Mouse (Mus musculus) neural tube, embryonic 11.5 days (tissue): ENCODE measurements around the gene Cd70. TPM values are rescaled to one million over a fixed set of nuclear protein-coding genes. Genes with fewer than 3 reads are reported as not detected.

Source experiments
- ATAC-seq: fragments of 200-750 bp; cut with Nextera tagmentation; 2 replicates; pipeline ENCODE4 v1.8.0; 2017; ENCODE audit warnings: moderate number of reproducible peaks, mild to moderate bottlenecking, moderate TSS enrichment, moderate library complexity; ENCODE audit not compliant: insufficient read depth, low FRiP score, low TSS enrichment
- DNase-seq: peaks from one replicate; pipeline ENCODE4 v3.0.0-alpha.2; 2015; ENCODE audit warnings: low spot score
- H3K27ac ChIP-seq: fragments of 300-500 bp; sonication (generic); 2 replicates; pipeline ENCODE4 v1.5.1; 2014; ENCODE audit warnings: low read depth, mild to moderate bottlenecking, low read length
- H3K27me3 ChIP-seq: fragments of 300-500 bp; sonication (generic); 2 replicates; pipeline ENCODE4 v1.6.1; 2014; ENCODE audit warnings: mild to moderate bottlenecking, low read length, mixed read lengths; ENCODE audit not compliant: control insufficient read depth, insufficient read depth
- H3K36me3 ChIP-seq: fragments of 300-500 bp; sonication (generic); 2 replicates; pipeline ENCODE4 v1.6.1; 2014; ENCODE audit warnings: mild to moderate bottlenecking, low read length, moderate library complexity, mixed read lengths; ENCODE audit not compliant: control insufficient read depth, insufficient read depth
- H3K4me1 ChIP-seq: fragments of 300-500 bp; sonication (generic); 2 replicates; pipeline ENCODE4 v1.6.1; 2014; ENCODE audit warnings: low read length, mixed read lengths; ENCODE audit not compliant: control insufficient read depth, insufficient read depth
- H3K4me2 ChIP-seq: fragments of 300-500 bp; sonication (generic); 2 replicates; pipeline ENCODE4 v1.6.1; 2014; ENCODE audit warnings: low read depth, mild to moderate bottlenecking, moderate library complexity
- H3K4me3 ChIP-seq: fragments of 300-500 bp; sonication (generic); 2 replicates; pipeline ENCODE4 v1.5.1; 2014; ENCODE audit warnings: low read depth, low read length
- H3K9ac ChIP-seq: fragments of 300-500 bp; sonication (generic); 2 replicates; pipeline ENCODE4 v1.6.1; 2014; ENCODE audit warnings: mild to moderate bottlenecking, low read length
- H3K9me3 ChIP-seq: fragments of 300-500 bp; sonication (generic); 2 replicates; pipeline ENCODE4 v1.6.1; 2016; ENCODE audit warnings: low read length; ENCODE audit not compliant: control insufficient read depth
- WGBS: fragments of 180-500 bp; shearing (Covaris S2); extraction: QIAGEN DNeasy Blood & Tissue Kit; methylation state at CpG from one replicate; pipeline ENCODE4 v1.1.7; 2014; 5-methylcytosine and 5-hydroxymethylcytosine counted together
- polyA plus RNA-seq: library from polyadenylated mRNA; unstranded; fragments of >200 nt; fragmentation: Nextera tagmentation; extraction: Ambion mirVana; gene quantifications from 2 replicates; pipeline ENCODE4 v1.2.1, GENCODE M21; 2014

Cd70 gene
- polyA plus RNA-seq, 1 experiment from 2014 or later: 0.28 TPM

DNA sequence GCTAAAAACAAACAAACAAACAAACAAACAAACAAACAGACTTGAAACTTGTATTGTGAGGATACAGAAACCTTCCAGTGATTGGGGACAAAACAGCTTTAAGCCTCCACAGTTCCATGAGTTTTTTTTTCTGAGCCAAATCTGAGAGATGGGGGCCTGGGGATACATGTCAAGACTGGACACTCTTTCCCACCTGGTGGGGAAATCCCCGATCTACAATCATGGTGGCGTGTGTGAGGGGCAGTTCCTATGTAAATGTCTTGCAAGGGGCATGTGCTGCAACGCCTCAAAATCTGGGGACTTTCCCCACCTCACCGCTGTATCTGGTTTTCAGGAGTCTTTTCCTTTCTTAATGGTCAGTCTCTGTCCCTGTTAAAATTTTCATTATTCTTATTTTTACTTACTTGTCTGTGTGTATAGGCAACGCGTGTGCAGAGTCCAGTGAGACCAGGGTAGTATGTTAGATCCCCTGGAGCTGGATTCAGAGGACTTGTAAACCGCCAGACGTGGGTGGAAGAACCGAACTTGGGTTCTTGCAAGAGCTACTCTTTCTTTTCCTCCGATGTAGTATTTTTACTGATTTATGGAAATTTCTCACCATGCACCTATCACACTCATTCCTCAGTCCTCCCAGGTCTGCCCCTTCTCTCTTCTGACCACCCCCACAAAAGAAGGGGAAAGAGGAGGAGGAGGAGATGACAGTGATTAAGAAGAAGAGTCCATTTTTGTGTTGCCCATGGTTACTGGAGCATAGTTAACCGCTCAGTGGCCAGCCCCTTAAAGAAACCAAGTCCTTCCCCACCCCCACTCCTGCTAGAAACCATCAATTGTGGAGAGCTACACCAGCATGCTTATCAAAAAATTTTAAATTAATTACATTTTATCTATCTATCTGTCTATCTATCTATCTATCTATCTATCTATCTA lies 26.1 kb downstream of the Cd70 start:
- Histone ChIP-seq H3K9me3 (no peaks in the 10 kb centered on the region), H3K9ac (no peak overlapping the region), H3K4me1 (no peaks in the 10 kb centered on the region), H3K4me2 (no peak overlapping the region), H3K27ac (no peak overlapping the region), H3K4me3 (no peak overlapping the region), H3K27me3 (no peaks in the 10 kb centered on the region), H3K36me3 (no peaks in the 10 kb centered on the region)
- 88% methylated on average over 11 of the region's 11 CpGs for WGBS
- ATAC-seq: no peak
- no peak for DNase-seq

DNA sequence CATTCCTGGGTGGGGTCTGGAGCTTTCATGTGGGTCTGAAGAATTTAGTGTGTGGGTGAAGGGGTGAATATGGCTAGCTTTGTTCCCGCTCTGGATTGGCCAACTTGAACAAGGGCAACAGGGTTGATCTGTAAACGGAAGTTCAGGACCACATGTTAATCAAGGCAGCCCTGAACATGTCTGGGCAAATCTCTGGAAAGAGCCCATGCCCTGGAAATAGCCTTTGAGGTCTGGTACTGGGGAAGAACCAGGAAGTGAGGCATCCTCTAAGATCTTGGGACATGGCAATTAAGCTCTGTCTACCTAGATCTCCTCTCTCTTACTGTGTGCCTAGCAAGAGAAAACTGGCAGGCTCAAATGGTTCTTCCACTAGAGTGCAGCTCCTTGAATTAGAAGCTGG lies 27.7 kb downstream of the Cd70 start:
- no peak for ATAC-seq
- H3K4me3 ChIP-seq: no peak overlapping the region
- no peaks in the 10 kb centered on the region for H3K36me3 ChIP-seq
- 86% methylated on average over 2 of the region's 2 CpGs for WGBS
- no peak overlapping the region for H3K27ac ChIP-seq
- no peaks in the 10 kb centered on the region for H3K9me3 ChIP-seq
- no peak for DNase-seq
- no peaks in the 10 kb centered on the region for H3K27me3 ChIP-seq
- no peaks in the 10 kb centered on the region for H3K4me1 ChIP-seq
- no peak overlapping the region for H3K9ac ChIP-seq
- H3K4me2 ChIP-seq: no peak overlapping the region

DNA sequence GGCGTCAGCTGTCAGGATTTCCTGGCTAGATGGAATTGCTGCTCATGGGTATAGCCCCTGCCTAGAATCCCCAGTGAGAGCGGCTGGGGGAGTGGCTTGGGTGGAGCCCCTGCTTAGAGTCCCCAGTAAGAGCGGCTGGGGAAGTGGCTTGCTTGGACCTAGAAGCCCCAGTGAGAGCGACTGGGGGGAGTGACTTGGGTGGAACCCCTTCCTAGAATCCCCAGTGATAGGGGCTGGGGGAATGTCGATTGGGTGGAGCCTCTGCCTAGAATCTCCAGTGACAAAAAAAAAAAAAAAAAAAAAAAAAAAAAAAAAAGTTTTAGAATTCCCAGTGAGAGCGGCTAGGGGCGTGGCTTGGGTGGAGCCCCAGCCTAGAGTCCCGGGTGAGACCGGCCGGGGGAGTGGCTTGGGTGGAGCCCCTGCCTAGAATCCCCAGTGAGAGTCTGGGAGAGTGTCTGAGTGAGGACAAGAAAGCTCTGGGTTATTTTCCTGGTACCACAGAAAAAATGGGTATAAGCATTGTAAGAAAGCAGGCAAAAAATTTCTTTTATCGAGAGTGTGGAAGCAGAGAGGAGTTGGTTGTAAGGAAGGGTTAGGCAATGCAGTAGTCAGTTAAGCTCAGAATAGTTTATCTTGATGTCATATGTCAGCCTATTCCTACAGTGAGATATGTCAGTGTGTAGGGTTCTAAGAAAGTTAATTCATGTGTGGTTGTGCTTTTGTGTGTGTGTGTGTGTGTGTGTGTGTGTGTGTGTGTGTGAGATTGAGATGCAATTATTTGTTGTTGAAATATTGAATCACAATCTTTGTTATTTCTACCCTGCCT lies 30.8 kb downstream of the Cd70 start:
- no peak overlapping the region for H3K4me2 ChIP-seq
- H3K9me3 ChIP-seq: no peaks in the 10 kb centered on the region
- 1% methylated on average over 11 of the region's 11 CpGs for WGBS
- H3K27me3 ChIP-seq: no peaks in the 10 kb centered on the region
- no peak overlapping the region for H3K9ac ChIP-seq
- no peaks in the 10 kb centered on the region for H3K36me3 ChIP-seq
- no peaks in the 10 kb centered on the region for H3K4me1 ChIP-seq
- DNase-seq (peak; percentile 53), ATAC-seq (peak; percentile 67)
- no peak overlapping the region for H3K4me3 ChIP-seq
- H3K27ac ChIP-seq: no peak overlapping the region

DNA sequence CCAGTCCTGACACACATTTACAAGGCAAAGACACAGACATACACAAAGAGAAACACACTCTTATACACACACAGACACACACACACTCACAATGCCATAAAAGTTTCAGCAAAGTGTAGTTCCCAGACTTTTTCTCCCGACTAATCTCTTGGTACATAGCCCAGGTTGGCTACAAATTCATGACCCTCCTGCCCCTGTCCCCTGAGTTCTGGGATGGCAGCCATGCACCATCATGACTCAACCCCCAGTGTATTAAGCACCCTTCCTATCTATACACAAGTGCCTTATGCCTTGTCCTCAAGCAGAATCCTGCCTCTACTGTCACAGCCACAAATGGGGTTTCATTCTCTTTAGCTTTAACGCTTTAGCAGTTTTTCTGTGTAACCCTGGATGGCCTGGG lies 32.8 kb downstream of the Cd70 start:
- H3K9me3 ChIP-seq: no peaks in the 10 kb centered on the region
- no peak overlapping the region for H3K4me3 ChIP-seq
- no peak overlapping the region for H3K27ac ChIP-seq
- no peaks in the 10 kb centered on the region for H3K27me3 ChIP-seq
- no peaks in the 10 kb centered on the region for H3K36me3 ChIP-seq
- DNase-seq: no peak
- 83% methylated on average over 2 of the region's 2 CpGs for WGBS
- no peak overlapping the region for H3K9ac ChIP-seq
- no peak overlapping the region for H3K4me2 ChIP-seq
- ATAC-seq: no peak
- no peaks in the 10 kb centered on the region for H3K4me1 ChIP-seq

DNA sequence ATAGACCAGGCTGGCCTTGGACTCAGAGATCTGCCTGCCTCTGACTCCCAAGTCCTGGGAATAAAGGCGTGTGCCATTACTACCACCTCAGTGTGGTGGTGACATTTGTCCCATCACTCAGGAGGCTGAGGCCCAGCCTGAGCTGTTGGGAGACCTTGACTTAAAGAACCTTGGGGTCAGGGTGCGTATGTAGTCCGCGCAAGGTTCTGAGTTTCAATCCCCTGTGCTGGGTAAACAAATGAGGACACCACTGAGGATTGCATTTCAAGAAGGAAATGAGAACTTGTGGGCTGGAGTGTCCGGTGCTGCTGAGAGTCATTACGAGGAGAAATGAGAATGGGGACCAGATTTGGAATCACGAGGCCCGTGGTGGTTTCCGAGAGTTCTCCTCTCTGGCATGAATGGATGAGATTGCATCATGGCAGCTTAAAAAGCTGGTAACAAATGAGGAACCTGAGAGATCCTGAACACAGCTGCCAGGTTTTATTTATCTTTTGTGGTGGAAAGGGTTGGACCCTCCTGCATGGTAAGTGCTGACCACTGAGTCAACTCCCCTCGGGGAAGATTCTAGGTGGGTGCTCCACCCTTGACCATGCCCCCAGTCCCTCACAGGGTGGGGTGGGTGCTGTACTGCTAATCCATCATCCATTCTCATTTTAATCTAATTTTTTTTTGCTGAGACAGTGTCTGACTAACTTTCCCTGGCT lies 36.7 kb downstream of the Cd70 start:
- DNase-seq: no peak
- Histone ChIP-seq H3K9me3 (no peaks in the 10 kb centered on the region), H3K9ac (no peak overlapping the region), H3K4me1 (no peaks in the 10 kb centered on the region), H3K4me2 (no peak overlapping the region), H3K27me3 (no peaks in the 10 kb centered on the region), H3K27ac (no peak overlapping the region), H3K36me3 (no peaks in the 10 kb centered on the region), H3K4me3 (no peak overlapping the region)
- ATAC-seq: no peak
- WGBS: 92% methylated on average over 10 of the region's 10 CpGs

DNA sequence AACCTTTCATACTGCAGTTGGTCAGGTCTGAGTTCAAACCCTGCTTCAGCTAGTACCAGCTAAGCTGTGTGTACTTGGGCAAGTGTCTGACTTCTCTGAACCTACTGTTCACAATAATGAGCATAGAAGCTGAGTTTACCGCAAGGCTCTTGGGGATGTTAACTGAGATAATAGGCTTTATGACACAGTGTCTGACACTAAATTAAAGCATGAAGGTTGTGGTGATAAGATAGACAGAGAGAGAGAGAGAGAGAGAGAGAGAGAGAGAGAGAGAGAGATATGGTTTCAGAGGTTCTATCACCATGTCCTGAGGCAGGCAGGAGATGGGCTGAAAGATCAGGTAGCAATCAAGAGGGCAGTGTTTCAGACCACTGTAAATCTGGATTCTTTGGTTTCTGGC lies 39.6 kb downstream of the Cd70 start:
- no peak for ATAC-seq
- WGBS: 86% methylated on average over 1 of the region's 1 CpGs
- H3K27me3 ChIP-seq: no peaks in the 10 kb centered on the region
- no peaks in the 10 kb centered on the region for H3K4me1 ChIP-seq
- H3K4me3 ChIP-seq: no peak overlapping the region
- H3K27ac ChIP-seq: no peak overlapping the region
- H3K9me3 ChIP-seq: no peaks in the 10 kb centered on the region
- no peak overlapping the region for H3K9ac ChIP-seq
- no peak for DNase-seq
- no peak overlapping the region for H3K4me2 ChIP-seq
- H3K36me3 ChIP-seq: no peaks in the 10 kb centered on the region

DNA sequence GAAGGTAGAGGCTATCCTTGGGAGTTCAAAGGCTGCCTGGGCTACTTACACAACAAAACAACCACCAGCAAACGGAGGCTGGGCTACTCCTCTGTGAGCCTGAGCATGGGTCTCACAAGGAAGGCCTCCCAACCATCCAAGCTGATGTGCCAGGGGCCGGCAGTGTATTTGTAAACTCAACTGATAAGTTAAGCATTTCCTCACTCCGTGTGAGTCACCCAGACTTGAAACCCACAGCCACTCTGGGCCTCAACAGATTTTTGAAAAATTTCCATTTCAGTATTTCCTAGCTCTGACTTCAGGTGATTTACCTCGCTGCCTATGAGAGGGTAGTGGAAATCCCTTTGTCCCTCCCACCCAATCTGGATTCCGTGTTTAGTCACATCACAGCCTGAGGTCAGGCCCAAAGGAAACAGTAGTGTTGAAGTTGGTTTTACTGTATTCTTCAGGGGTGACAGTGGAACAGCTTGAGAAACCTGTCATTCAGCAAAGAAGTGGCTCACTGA lies 40.9 kb downstream of the Cd70 start:
- H3K4me1 ChIP-seq: no peaks in the 10 kb centered on the region
- H3K27me3 ChIP-seq: no peaks in the 10 kb centered on the region
- H3K27ac ChIP-seq: no peak overlapping the region
- 59% methylated on average over 5 of the region's 5 CpGs for WGBS
- no peak overlapping the region for H3K4me2 ChIP-seq
- no peak overlapping the region for H3K4me3 ChIP-seq
- no peaks in the 10 kb centered on the region for H3K9me3 ChIP-seq
- DNase-seq (no peak), ATAC-seq (no peak)
- no peaks in the 10 kb centered on the region for H3K36me3 ChIP-seq
- H3K9ac ChIP-seq: no peak overlapping the region

DNA sequence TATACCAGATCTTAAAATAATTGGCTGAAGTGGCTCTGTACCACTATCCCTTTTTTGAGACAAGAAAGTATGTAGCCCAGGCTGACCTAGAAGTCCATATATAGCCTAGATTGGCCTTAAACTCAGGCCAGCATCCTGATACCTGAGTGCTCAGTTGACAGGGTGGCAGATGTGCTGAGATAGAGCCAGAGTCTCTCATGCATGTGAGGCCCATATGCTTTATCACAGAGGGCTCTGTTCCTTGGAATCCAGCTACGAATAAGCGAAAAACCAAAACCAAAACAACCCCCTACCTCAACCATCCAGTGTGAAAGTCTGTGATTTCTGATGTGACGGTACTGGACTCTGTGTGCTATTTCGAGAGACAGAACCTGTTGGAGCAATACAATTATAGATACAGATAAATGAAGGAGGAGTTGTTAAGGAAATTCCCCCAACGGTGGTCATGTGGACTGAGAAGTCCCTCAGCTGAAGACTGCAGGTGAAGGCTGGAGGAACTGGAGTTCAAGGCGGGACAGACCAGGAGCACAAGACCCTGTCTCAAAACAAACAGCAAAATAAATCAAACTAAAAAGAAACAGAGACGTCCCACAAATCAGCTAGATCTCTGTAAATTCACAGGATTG lies 41.4 kb downstream of the Cd70 start:
- H3K9ac ChIP-seq: no peak overlapping the region
- DNase-seq (no peak), ATAC-seq (no peak)
- no peak overlapping the region for H3K4me2 ChIP-seq
- WGBS: 80% methylated on average over 7 of the region's 7 CpGs
- no peak overlapping the region for H3K27ac ChIP-seq
- no peaks in the 10 kb centered on the region for H3K36me3 ChIP-seq
- no peaks in the 10 kb centered on the region for H3K4me1 ChIP-seq
- no peak overlapping the region for H3K4me3 ChIP-seq
- H3K27me3 ChIP-seq: no peaks in the 10 kb centered on the region
- no peaks in the 10 kb centered on the region for H3K9me3 ChIP-seq
